Mouse (Mus musculus): ENCODE measurements around the gene Lrrk1.

Gene Lrrk1

DNA sequence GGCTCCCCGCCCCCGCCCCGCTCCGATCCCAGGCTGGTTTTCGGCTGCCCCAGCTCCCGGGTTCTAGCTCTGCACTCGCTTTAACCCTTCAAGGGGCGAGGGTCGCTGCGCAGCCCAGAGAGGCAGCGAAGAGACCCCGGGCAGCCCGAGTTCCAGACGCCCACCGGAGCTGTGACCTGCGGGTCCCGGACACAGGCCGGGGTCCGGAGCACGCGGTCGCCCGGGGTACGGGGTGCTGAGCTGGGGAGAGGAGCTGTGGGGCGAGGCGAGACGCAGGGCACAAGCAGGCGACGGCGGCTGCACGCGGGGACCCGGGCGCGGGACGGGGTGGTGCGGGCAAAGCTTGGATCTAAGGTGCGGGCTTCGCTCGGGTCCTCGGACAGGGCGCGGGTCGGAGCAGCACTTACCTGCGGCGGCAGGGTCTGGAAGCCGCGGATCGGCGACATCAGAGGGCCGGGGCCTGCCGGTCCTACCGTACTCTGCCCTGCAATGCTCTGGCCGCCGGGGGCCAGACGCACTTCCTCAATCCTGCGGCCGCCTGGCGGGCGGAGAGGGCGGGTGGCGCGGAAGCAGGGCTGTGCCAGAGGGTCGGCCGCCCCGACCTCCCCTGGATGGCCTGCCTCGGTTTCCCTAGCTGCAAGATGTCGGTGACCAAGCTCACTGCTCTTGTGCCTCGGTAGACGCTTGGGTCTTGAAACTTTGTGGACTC, at the start of gene Lrrk1:
Gene Lrrk1, minus strand, starts transcription at position 538 of the 709 bp plus-strand sequence.
- no peak for DNase-seq (ENCODE audit: low read depth)

DNA sequence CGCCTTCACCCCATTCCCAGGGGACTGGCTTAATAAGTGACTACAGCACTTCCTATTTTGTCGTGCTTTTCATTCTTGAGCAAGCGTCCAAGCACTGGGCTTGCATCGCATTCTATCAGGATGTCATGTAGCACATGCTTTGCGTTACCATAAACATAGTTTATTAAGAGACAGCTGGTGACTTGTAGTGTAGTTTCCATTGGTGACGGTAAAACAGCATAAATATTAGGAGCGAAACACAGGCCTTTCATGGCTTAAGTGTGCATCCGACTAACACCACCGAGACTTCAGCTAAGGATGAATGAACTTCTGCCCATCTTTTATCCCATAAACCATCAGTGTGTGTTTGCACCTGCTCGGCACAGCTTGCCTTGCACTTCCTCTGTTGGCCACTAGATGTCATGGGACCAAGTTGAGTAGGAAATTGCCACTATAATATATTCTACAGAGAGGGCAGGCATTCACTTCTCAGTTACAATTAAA, 46.3 kb upstream of the Lrrk1 start:
- DNase-seq (ENCODE audit: low read depth), result peak; percentile 55

DNA sequence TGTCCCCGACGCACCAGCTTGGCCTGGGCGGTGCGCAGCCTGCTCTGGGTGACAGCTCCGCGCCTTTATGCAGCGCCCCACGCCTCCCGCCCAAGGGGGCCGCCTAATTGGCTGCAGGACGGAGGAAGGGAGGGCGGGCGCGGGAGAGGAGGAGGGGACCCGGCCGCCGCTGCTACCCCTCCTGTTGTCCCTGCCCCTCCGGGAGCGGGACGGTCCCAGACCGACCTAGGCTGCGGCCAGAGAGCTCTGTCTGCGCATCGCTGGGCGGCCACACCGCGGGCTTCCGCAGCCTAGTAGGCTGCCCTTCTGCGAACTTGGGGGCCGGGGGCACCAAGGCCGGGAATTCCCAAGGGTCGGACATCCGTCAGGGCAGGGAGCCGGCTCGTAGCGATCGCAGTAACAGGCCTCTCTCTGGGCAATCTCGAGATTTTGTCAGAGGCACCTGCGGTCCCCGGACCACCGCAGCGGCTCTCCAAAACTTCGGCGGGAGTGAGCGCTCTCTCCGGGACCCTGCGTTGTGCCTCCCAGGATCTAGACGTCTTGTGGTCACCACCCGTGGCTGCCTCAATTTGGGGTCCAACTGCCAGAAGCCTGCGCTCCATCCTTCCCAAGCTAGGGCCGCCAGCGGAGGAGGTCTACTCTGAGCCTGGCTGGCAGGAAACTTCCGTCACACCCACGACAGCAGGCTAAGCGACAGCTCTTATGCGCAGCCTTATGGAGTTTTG, 39.4 kb upstream of the Lrrk1 start, which contains the start of gene Aldh1a3:
Gene Aldh1a3, minus strand, starts transcription at position 81 of the 725 bp plus-strand sequence.
- DNase-seq (ENCODE audit: low read depth), result no peak

DNA sequence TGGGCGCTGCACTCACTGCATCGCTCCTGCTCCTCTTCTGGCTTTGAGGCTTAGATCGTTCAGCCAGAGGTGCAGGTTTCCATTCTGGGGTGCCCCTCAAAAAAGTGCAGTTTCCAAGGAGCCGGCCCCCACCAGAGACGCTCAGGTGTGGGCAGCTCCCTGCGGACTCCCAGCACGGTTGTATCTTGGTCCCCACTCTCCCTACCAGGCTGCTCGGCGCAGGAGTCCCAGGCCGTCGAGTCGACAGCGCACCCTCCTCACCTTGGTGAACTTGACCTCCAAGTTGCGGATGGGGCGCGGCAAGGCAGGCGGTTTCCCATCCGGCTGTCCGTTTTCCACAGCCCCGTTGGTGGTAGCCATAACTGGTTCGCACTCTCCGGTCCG, 38.9 kb upstream of the Lrrk1 start:
- DNase-seq (ENCODE audit: low read depth), result no peak

DNA sequence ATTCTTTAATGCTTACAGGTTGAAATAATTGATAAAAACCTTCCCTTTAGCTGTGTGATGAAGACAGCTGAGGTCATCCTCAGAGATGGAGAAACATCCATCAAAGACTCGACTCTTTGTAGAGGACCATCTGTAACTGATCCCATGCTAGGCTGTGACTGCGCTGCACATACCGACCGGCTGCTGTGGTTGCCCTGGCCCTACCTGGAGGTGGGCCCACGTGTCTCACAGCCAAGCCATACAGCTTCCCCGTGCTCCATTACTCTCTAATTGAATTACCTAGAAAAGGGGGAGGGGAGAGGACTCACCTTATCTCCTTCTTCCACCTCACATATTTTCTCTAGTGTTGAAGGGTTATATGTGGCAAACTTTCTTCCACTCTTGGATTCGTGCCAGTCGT, 33.8 kb upstream of the Lrrk1 start:
- no peak for DNase-seq (ENCODE audit: low read depth)

DNA sequence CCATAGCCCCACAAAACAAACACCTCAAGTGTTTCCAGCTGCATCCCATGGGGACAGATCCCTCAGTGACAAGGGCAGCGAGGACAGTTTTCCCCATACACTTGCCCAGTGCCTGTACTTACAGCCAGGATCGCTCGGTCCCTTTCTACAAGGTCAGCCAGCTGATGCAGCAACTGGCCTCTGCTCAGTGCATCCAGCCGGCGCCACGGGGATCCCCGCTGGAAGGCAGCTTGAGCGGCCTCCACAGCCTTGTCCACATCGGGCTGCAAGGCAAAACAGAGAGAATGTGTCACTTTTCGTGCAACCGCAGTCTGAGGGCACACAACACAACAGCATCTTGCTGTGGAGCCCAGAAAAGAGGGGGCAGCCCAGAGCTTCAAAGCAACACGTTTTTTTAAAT, 30.8 kb upstream of the Lrrk1 start:
- no peak for DNase-seq (ENCODE audit: low read depth)

DNA sequence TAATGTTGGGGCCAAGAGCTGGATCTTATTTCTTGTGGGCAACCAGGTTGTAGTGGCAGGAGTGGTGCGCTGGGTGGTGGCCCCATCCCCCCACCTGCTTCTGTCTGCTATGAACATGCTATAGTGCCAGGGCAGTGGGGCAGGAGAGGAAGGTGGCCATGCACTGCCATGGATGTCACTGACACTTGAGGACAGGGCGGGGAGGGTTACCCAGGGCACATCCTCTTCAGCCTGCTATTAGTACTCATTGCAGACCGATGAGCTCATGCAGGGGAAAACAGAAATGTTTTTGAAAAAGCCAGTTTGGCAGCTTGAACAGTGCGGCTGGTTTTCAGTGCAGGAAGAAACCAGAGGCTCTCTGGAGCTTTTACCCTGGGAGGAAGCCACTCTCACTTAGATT, 28.7 kb upstream of the Lrrk1 start:
- DNase-seq (ENCODE audit: low read depth), result no peak

DNA sequence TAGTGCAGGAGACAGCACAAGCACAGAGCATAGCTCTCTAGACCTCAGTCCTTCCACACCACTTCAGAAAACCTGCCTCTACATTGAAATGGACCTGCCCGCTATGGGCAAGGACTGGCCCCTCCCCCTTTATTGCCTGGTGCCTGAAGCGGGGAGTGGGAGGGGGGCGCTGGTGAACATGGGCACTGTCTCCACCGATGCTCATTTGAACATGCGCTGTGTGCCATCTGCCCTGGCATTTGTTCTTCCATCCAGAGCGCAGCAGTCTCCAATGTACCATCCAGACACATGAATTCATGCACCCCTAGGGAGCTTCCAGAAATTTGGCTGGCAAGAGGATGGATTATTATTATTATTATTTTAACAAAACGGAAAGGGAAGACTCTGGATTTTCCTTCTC, 24.9 kb upstream of the Lrrk1 start:
- no peak for DNase-seq (ENCODE audit: low read depth)

DNA sequence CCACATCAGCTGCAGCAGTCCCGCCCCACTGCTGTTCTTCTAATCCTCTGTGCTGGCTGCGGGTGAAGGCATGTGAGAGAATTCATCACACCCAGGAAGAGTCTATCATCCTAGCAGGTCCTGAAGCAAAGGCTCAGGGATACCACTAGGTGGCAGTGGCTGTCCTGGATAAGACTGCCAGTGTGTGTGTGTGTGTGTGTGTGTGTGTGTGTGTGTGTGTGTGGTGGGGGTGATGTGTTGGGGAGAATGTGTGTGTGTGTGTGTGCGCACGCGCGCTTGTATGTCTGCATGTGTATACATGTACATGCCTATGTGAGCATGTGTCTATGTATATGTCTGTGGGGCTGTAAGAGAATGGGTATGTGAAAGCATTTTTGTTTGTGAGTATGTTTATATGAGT, 21.3 kb upstream of the Lrrk1 start:
- no peak for DNase-seq (ENCODE audit: low read depth)

DNA sequence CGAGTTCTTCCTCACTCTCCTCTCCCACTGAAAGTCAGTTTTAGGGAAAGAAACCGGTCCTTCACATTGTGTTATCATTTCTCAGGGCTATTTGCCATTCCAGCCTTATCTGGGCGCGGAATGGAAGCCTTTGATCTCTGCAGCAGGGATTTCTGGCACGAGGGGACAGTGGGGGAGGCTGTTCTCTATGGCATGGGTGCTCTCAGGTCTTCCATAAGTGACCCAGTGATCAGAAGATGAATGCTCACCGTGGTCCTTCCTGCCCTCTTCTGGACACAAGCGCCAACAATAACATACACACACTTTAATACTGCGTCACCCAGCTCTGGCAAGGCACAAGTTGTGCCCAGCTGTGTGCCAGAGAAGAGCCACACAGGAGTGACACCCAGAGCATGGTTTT, 18.8 kb upstream of the Lrrk1 start:
- DNase-seq (ENCODE audit: low read depth), result no peak

DNA sequence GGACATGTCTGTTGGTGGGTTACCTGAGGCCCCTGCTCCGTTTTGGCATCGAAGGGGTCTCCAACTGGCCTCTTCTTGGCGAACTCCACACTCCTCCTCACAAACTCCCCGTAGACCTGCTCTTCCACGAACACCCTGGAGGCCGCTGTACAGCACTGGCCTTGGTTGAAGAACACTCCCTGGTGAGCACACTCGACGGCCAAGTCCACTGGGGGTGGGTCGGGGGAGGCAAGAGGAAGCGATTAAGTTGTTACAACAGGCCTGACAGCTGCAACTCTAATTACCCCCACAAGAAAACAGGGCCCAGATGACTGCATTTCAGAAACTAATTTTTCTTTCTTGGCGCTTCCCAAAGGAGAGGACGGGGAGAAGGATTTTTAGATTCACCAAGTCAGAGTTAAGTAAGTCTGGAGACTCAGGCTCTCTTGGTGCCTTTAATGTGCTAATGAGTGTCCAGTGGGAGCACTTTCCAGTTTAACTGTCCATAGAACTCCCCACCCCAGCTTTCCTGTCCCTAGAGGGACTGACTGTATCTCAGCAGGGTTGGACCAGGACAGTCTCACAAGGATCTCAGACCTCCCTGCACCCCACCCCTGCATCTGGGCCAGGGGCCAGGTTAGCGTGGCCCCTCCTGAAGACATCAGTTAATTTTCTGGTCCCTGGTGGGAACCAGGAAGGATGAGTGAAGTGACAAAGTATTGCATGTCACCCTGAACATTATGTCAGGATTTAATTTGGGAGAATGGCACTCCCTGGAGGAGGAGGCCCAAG, 18.0 kb upstream of the Lrrk1 start:
- no peak for DNase-seq (ENCODE audit: low read depth)

DNA sequence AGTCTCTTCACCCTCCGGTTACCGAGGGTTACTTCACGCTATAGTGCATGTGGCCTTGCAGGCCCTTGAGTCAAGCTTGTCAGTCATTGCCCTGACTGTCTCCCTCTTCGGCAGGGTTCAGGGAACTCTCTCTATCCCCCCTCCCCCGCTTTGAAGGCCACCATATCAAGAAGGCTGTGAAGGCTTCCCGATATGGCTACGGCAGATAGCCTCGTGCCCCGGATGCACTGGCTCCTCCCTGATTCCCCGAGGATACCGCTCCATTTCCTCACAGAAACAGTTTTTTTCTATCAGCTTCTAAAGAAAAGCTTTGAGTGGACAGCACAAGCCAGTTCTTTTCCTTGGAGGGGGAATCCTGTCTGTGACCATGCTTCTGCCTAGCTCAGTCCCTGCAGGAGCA, 17.4 kb upstream of the Lrrk1 start:
- no peak for DNase-seq (ENCODE audit: low read depth)

DNA sequence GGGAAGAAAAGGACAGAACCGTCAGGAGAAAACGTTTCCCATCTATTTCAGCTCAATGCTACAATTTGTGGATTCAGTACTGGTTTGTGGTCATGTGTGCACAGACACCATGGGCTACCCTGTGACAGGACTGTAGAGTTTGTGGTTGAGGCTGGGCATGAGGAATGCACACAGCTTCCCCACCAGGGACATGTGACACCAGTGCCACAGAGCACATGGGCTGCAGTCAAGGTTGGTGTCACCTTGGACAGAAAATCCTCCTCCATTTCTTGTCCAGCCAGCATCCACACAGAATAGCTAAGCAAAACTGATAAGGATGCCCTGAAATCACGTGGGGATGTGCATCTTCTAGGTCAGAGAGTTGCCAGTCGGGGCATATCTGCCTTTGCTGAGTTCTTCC, 16.7 kb upstream of the Lrrk1 start:
- DNase-seq (ENCODE audit: low read depth), result no peak

DNA sequence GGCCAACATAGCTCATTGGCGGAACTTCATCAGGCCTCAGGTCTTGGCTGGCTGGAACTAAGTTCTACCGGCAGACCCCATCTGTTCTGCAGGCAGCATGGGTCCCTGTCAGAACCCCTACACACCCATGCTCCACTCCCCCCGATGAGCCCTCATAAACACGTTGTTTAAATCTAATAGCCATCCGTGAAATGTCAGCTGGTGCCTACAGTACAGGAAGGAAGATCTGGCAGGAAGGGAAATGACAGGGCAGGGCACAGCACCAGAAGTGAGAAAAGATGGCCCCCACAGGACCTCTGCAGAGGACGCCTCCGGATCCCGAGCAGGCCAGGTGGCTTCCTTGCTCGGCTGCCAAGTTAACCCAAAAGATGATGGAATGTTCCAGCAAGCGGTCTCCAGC, 16.0 kb upstream of the Lrrk1 start:
- no peak for DNase-seq (ENCODE audit: low read depth)

DNA sequence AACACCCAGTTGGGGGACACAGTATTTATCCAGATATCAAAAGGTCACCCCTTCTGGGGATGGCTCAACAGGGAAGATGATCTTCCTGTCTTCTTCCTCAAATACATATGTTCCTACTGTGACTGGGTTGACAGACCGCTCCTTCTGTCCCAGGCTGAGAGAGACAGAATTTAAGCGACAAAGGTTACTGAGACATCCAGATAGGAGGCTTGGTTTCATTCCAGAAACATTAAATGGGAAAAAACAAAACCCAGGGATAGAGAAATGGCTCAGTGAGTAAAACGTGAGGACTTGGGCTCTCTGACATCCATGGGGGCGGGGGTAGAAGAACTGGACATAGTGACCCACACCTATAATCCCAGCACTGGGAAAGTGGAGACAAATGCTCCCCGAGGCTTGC, 14.7 kb upstream of the Lrrk1 start:
- DNase-seq (ENCODE audit: low read depth), result no peak

DNA sequence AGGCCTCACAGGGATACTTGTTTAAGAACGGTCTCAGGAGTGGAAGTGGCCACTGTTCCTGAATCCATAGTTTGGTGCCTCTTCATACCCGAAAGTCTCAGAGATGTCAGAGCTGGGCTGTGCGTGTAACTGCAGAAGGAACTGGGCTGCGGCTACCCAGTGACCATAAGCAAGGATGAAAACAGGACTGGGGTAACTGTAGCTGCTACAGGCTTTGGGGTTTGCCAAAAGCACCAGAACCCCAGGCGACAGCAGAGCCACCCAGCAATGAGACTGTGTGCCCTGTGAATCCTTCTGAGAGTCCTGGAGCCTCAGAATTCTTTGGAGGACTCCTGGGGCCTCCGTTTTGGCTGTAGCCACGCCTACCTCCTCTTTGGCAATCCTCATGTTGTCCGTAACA, 13.5 kb upstream of the Lrrk1 start:
- no peak for DNase-seq (ENCODE audit: low read depth)

DNA sequence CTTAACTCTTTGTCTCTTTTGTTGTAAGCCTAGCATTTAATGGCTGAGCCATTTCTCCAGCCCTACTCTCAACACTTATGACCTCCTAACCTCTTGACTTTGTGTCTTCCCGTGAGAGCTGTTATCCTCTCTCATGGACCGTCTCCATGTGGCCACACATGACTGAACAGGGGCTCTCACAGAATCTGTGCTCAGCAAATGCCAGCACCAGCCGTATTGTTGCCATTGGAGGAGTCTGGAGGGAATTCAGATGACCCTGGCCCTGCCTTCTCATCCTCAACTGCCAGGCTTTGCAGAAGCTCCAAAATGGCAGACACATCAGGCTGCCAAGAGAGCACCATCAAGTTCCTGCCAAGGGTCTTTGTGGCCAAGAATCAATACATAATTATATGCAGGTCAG, 9.1 kb upstream of the Lrrk1 start:
- no peak for DNase-seq (ENCODE audit: low read depth)

DNA sequence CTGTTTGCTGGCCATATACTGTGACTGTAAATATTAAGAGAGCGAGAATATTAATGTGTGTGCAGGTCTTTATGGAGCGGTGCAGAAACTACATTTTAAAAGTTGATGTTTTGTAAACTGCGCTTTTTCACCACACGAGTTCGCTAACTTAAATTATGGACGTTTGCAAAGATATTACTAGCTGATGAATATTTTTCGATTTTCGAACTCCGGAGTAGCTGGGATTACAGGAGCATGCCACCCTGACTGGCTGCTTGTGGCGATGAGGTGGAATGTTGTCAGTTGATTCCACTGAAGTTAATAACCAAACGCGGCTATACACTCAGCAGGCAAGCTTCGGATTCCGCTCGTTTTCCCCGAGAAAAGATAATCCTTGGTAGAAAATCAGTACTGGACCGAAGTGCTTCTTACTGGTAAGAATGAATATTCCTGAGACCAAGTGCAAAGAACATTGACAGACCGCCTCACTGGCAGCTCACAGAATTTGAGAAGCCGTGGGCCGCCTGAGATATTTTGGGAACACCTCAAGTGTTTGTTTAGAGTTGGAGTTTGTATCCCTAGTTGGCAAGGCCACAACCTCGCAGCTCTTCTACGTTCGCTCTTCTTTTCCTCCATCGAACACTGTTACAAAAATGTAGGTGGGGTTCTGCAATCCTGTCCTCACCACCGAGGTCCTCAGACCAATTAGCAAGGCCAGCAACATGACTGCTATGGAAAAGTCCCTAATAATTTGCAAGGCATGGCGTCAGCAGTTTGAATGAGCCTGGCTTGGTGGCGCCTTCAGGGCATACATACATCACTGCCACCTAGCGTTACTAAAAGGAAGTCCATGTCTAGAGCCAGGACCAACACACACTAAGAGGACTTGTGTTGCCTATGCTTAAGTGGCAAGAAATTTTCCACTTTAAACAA, 727 bp upstream of the Lrrk1 start:
- DNase-seq (ENCODE audit: low read depth), result peak; percentile 50

DNA sequence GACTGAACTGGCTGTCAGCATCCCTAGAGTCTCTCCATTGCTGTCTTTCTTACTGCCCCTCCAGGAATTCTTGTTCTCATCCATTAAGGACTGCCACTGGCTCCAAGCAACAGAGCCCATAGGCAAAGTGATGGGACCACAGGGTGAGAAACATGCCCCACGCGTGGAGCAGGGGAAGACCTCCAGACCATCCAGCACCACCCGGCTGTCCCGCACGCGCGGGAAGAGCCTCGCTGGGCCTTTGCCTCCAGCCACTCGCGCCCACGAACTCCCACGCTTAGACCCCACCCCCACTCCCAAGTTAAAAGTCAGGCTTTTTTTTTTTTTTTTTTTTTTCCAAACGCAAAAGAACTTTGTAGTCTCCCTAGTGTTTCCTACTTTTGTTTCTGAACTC, 734 bp downstream of the Lrrk1 start:
- DNase-seq (ENCODE audit: low read depth), result no peak

DNA sequence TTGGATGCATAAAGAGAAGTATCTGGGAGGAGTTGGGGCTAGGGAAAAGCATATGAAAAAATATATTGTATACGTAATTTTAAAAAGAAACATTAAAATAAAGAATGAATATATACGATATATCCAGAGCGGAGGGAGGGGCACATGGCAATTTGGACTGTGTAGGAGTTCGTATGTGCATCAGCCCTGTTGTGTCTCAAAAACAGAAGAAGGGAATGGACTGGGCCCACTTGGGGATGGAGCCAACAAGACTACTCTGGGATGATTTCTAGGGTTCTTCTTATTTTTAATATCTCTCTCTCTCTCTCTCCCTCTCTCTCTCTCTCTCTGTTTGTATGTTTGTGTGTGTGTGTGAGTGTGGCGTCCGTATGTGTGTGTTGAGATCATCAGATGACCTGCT, 1.7 kb downstream of the Lrrk1 start:
- DNase-seq (ENCODE audit: low read depth), result no peak

DNA sequence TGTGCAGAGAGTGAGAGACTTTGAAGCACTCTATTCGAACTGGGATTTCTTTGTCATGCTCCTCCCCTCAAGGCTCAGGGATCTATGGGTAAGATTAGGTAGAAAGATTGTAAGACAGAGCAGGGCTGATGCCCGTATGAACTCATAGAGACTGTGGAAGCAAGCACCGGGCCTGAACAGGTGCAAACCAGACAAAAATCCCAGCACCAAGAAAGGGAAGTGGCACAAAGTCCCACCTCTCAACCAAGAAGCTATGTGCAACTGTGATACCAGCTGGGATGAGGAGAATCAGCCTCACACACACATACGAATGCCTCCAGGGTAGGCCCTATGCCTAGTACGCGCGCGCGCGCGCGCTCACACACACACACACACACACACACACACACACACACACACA, 2.3 kb downstream of the Lrrk1 start:
- DNase-seq (ENCODE audit: low read depth), result no peak

DNA sequence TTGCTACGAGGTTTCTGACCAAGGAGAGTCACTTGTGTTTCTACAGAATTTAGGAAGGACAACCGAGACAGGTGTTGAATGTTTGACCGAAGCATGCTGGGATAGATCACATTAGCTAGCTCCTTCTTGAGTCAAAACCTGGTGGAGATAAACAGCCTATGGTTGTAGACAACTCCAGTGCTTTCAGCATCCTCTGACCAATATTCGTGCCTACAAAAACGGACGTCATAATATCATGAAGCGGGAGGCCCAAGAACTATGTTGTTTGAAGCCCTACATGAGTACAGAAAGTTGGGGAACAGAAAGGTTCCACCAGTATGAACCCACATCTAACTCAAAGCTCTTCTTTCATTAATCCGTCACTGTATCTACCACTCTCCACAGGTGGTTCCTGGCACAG, 3.3 kb downstream of the Lrrk1 start:
- DNase-seq (ENCODE audit: low read depth), result no peak
